In genomic region chr13:35380224-35381009, GRCm38 (mm10) we compare ENCODE assay signal across 24 mouse cellular contexts.
A peak's percentile ranks its signal among the peaks of the same experiment; 100 is the strongest.
DNase-seq lines count a peak whose midpoint lies in the region; ATAC-seq and TF ChIP-seq lines count a peak whose summit lies in the region.
"Had no signal": no experiment of that assay in that cellular context is flagged by ENCODE, and none has a peak within 500 bp of the region (broad histone marks: within the 10 kb centered on the region; RNA-seq: fewer than 3 reads in every experiment).

No protein-coding gene starts in this region.

- no peak for TF ChIP-seq EP300 in liver, postnatal 0 days (IDR thresholded peaks at IDR 0.05; ENCODE audit: low read depth)

- no peak overlapping the region for H3K9ac ChIP-seq in liver, postnatal 0 days (replicated peaks)
- H3K9ac ChIP-seq in liver, embryonic 11.5 days (ENCODE audit: low read depth, low read length) = no peak overlapping the region
- H3K9ac ChIP-seq: embryonic facial prominence, embryonic 15.5 days; forebrain, embryonic 15.5 days; midbrain, embryonic 12.5 days had no signal

- no peaks in the 10 kb centered on the region for H3K9me3 ChIP-seq in liver, postnatal 0 days (ENCODE audit: low read length)
- no peaks in the 10 kb centered on the region for H3K9me3 ChIP-seq in liver, embryonic 11.5 days (ENCODE audit: control insufficient read depth, low read length)
- H3K9me3 ChIP-seq: embryonic facial prominence, embryonic 15.5 days; forebrain, embryonic 15.5 days; G1E; hindbrain, embryonic 10.5 days; midbrain, embryonic 12.5 days had no signal

- no peaks in the 10 kb centered on the region for H3K36me3 ChIP-seq in liver, postnatal 0 days (replicated peaks; ENCODE audit: insufficient read depth, low read length)
- no peaks in the 10 kb centered on the region for H3K36me3 ChIP-seq in liver, embryonic 11.5 days (ENCODE audit: control insufficient read depth, insufficient read depth, low read length)
- H3K36me3 ChIP-seq in splenic B cell, adult 2 months (ENCODE audit: control insufficient read depth, insufficient read depth, low read length, poor library complexity, severe bottlenecking) = no peaks in the 10 kb centered on the region
- H3K36me3 ChIP-seq: embryonic facial prominence, embryonic 15.5 days; forebrain, embryonic 15.5 days; G1E; hindbrain, embryonic 10.5 days; midbrain, embryonic 12.5 days had no signal

- H3K4me1 ChIP-seq in liver, postnatal 0 days (ENCODE audit: insufficient read depth) = peaks cover 12% of the 10 kb centered on the region
- no peaks in the 10 kb centered on the region for H3K4me1 ChIP-seq in liver, embryonic 11.5 days (replicated peaks; ENCODE audit: control insufficient read depth, insufficient read depth, low read length)
- H3K4me1 ChIP-seq: embryonic facial prominence, embryonic 15.5 days; forebrain, embryonic 15.5 days; midbrain, embryonic 12.5 days had no signal

- 42% methylated on average over 3 of the region's 3 CpGs for WGBS in liver, postnatal 0 days (ENCODE audit: insufficient replicate concordance)
- 59% methylated on average over 3 of the region's 3 CpGs for WGBS in liver, embryonic 11.5 days

- peak; percentile 83 for ATAC-seq in liver, postnatal 0 days
- no peak for ATAC-seq in liver, embryonic 11.5 days (replicated peaks; ENCODE audit: low FRiP score)
- peak; percentile 88 for ATAC-seq in granulocyte monocyte progenitor cell, adult 5-6 weeks (replicated peaks; ENCODE audit: poor library complexity, severe bottlenecking)
- ATAC-seq in monocyte, adult 5-6 weeks (replicated peaks; ENCODE audit: insufficient number of reproducible peaks, low FRiP score, low TSS enrichment, poor library complexity, severe bottlenecking) = no peak; the same call in 1 of the 2 replicates
- no peak for ATAC-seq in erythroid progenitor cell, adult 5-6 weeks (replicated peaks; ENCODE audit: low FRiP score, poor library complexity, severe bottlenecking)
- ATAC-seq: forebrain, embryonic 15.5 days; hindbrain, embryonic 16.5 days; lung, postnatal 0 days; Patski had no signal

- DNase-seq in heart, adult 11 months = peak; percentile 4
- no peak for DNase-seq in heart, postnatal 36 days
- DNase-seq in liver, postnatal 0 days = peak; percentile 23
- no peak for DNase-seq in liver, embryonic 11.5 days (ENCODE audit: low spot score)
- DNase-seq in splenic B cell, adult 2 months (ENCODE audit: low read depth, low spot score) = peak; percentile 8
- DNase-seq: adrenal gland, adult 2 months; cerebellum, adult 2 months; cerebellum, postnatal 36 days; kidney, adult 11 months; kidney, postnatal 36 days; thymus, postnatal 25 days had no signal

- no peak overlapping the region for H3K27ac ChIP-seq in liver, postnatal 0 days (ENCODE audit: low read depth)
- no peak overlapping the region for H3K27ac ChIP-seq in liver, embryonic 11.5 days (ENCODE audit: low read depth, low read length)
- H3K27ac ChIP-seq: embryonic facial prominence, embryonic 15.5 days; forebrain, embryonic 15.5 days; hindbrain, embryonic 10.5 days; left cerebral cortex, adult 2 months; midbrain, embryonic 12.5 days had no signal

- no peak overlapping the region for H3K4me2 ChIP-seq in liver, postnatal 0 days (ENCODE audit: low read depth, low read length)
- H3K4me2 ChIP-seq in liver, embryonic 11.5 days = no peak overlapping the region
- H3K4me2 ChIP-seq: embryonic facial prominence, embryonic 15.5 days; forebrain, embryonic 15.5 days; heart, embryonic 11.5 days; midbrain, embryonic 12.5 days had no signal

- intact Hi-C loops in heart, postnatal 36 days (cut with DNase I) = loop anchor here (5.0 kb wide), 1 partner anchor 222 kb away; no protein-coding TSS in a partner anchor

- H3K27me3 ChIP-seq in liver, postnatal 0 days (ENCODE audit: insufficient read depth, low read length) = no peaks in the 10 kb centered on the region
- no peaks in the 10 kb centered on the region for H3K27me3 ChIP-seq in liver, embryonic 11.5 days (replicated peaks; ENCODE audit: control insufficient read depth, insufficient read depth, low read length)
- H3K27me3 ChIP-seq in splenic B cell, adult 2 months (ENCODE audit: control insufficient read depth, insufficient read depth, low read length, poor library complexity, severe bottlenecking) = no peaks in the 10 kb centered on the region
- H3K27me3 ChIP-seq: embryonic facial prominence, embryonic 15.5 days; forebrain, embryonic 15.5 days; midbrain, embryonic 12.5 days; Patski had no signal

- H3K4me3 ChIP-seq in liver, postnatal 0 days (ENCODE audit: low read depth, low read length) = no peak overlapping the region
- no peak overlapping the region for H3K4me3 ChIP-seq in liver, embryonic 11.5 days (ENCODE audit: low read depth, low read length)
- H3K4me3 ChIP-seq: embryonic facial prominence, embryonic 15.5 days; forebrain, embryonic 15.5 days; hindbrain, embryonic 10.5 days; left cerebral cortex, adult 2 months; midbrain, embryonic 12.5 days had no signal

- TF ChIP-seq CTCF in liver, postnatal 0 days (IDR thresholded peaks at IDR 0.05; ENCODE audit: low read depth) = no peak

Comparison
In these comparisons a context has a peak if more than half of its experiments do, and no peak if none do; other contexts are left out.
1. DNase-seq: peak in heart, adult 11 months (single experiment), liver, postnatal 0 days (single experiment) and splenic B cell, adult 2 months (single experiment); none in heart, postnatal 36 days (0 of 2) and liver, embryonic 11.5 days (single experiment).
2. ATAC-seq: peak in liver, postnatal 0 days (single experiment) and granulocyte monocyte progenitor cell, adult 5-6 weeks (single experiment); none in liver, embryonic 11.5 days (single experiment), monocyte, adult 5-6 weeks (single experiment) and erythroid progenitor cell, adult 5-6 weeks (single experiment).